Mouse (Mus musculus) ES-E14 (cell line): ENCODE results near the gene Zdhhc24. TPM values are rescaled to one million over a fixed set of nuclear protein-coding genes. Genes with fewer than 3 reads are reported as not detected.

Experiments used
- DNase-seq: peaks from one replicate; pipeline ENCODE4 v3.0.0-alpha.2; 2013; ENCODE audit warnings: low read depth, low spot score
- H3K27ac ChIP-seq: 2 replicates; pipeline ENCODE4 v1.5.1; 2012; ENCODE audit warnings: low read depth, mild to moderate bottlenecking, low read length, moderate library complexity, mixed read lengths; ENCODE audit not compliant: poor library complexity, insufficient read depth, severe bottlenecking
- H3K36me3 ChIP-seq: 2 replicates; pipeline ENCODE4 v1.6.1; 2012; ENCODE audit warnings: mild to moderate bottlenecking, low read length, moderate library complexity, mixed read lengths; ENCODE audit not compliant: control insufficient read depth, poor library complexity, insufficient read depth, severe bottlenecking
- H3K4me1 ChIP-seq, 2 experiments: fragments of 150-350 bp in 1 of 2; sonication (generic) in 1 of 2; 2 replicates each; pipeline ENCODE4 v1.6.1; 2012; ENCODE audit warnings: low read length in 2 of 2, mild to moderate bottlenecking in 1 of 2, mixed read lengths in 1 of 2; ENCODE audit not compliant: control insufficient read depth in 2 of 2, insufficient read depth in 2 of 2, poor library complexity in 1 of 2
- H3K4me3 ChIP-seq, 2 experiments: fragments of 150-350 bp in 1 of 2; sonication (generic) in 1 of 2; 2 replicates each; pipeline ENCODE4 v1.5.1; 2012; ENCODE audit warnings: low read length in 2 of 2, low read depth in 1 of 2, mild to moderate bottlenecking in 1 of 2, mixed read lengths in 1 of 2; ENCODE audit not compliant: insufficient read depth in 1 of 2, poor library complexity in 1 of 2, severe bottlenecking in 1 of 2
- H3K9ac ChIP-seq: 2 replicates; pipeline ENCODE4 v1.6.1; 2012; ENCODE audit warnings: low read depth, mild to moderate bottlenecking, low read length, mixed read lengths; ENCODE audit not compliant: poor library complexity, insufficient read depth, severe bottlenecking
- H3K9me3 ChIP-seq: fragments of 150-350 bp; sonication (generic); 2 replicates; pipeline ENCODE4 v1.6.1; 2012; ENCODE audit warnings: low read depth, mild to moderate bottlenecking, low read length; ENCODE audit not compliant: control insufficient read depth, insufficient read depth
- CHD2 ChIP-seq: IDR thresholded peaks from 2 replicates; pipeline ENCODE4 v1.6.1; 2014; ENCODE audit warnings: mild to moderate bottlenecking, low read depth, low read length, inconsistent platforms
- HCFC1 ChIP-seq: IDR thresholded peaks from 2 replicates; pipeline ENCODE4 v1.6.1; 2012; ENCODE audit warnings: low read length, inconsistent platforms, borderline replicate concordance; ENCODE audit not compliant: insufficient read depth
- MAFK ChIP-seq: IDR thresholded peaks from 2 replicates; pipeline ENCODE4 v1.6.1; 2014; ENCODE audit warnings: mild to moderate bottlenecking, low read depth, low read length, inconsistent platforms; ENCODE audit not compliant: insufficient read depth
- ZC3H11A ChIP-seq: IDR thresholded peaks from 2 replicates; pipeline ENCODE4 v1.6.1; 2012; ENCODE audit warnings: low read depth, mild to moderate bottlenecking, inconsistent platforms, low read length, borderline replicate concordance
- ZNF384 ChIP-seq: IDR thresholded peaks from 2 replicates; pipeline ENCODE4 v1.6.1; 2012; ENCODE audit warnings: low read depth, low read length, inconsistent platforms
- in situ Hi-C, 2 experiments: fragments of 600-800 bp; cut with MboI; formaldehyde crosslinking; loops; one replicate each; pipeline ENCODE4 v1.15.1; 2025; ENCODE audit warnings: low sequenced_read_pairs in 2 of 2, inconsistent platforms in 1 of 2; ENCODE audit not compliant: unreplicated experiment in 2 of 2
- total RNA-seq: library from RNA; depleted of rRNA; stranded (reverse); fragments of 300-350 nt; gene quantifications from 2 replicates; pipeline ENCODE4 v1.2.3, GENCODE M21; 2012

The Zdhhc24 gene
- total RNA-seq, 1 experiment, result 12.4 TPM

- no peak overlapping the region for H3K27ac ChIP-seq
- H3K9ac ChIP-seq, result peak overlapping the region; percentile 55; the same call in 1 of the 2 replicates
- DNase-seq, result no peak
- H3K9me3 ChIP-seq, result no peaks in the 10 kb centered on the region
- peak overlapping the region; percentile 92 to 99 for H3K4me3 ChIP-seq
- TF ChIP-seq HCFC1, result no peak
- no peak for TF ChIP-seq MAFK
- TF ChIP-seq ZNF384, result no peak
- no peak for TF ChIP-seq CHD2
- TF ChIP-seq ZC3H11A, result no peak
- peaks cover 2 to 22% of the 10 kb centered on the region in 2 experiments; a peak in 3 of 4 replicates for H3K4me1 ChIP-seq
- H3K36me3 ChIP-seq, result peaks cover 4% of the 10 kb centered on the region; the same call in 1 of the 2 replicates
- in situ Hi-C loops, result no loop called here
Observed at GRCm38 (mm10) chr19:4879324-4879703, 846 bp downstream of the Zdhhc24 start.

GRCm38 (mm10) chr19:4883961-4884360 is 5.5 kb downstream of the Zdhhc24 start:
- Histone ChIP-seq H3K9me3 (no peaks in the 10 kb centered on the region), H3K36me3 (peaks cover 4% of the 10 kb centered on the region; the same call in 1 of the 2 replicates), H3K9ac (no peak overlapping the region), H3K27ac (no peak overlapping the region), H3K4me3 (no peak overlapping the region), H3K4me1 (peaks cover 0 to 6% of the 10 kb centered on the region in 2 experiments; a peak in 2 of 4 replicates)
- in situ Hi-C loops, result no loop called here
- TF ChIP-seq MAFK, result no peak
- TF ChIP-seq HCFC1, result no peak
- no peak for TF ChIP-seq ZNF384
- no peak for TF ChIP-seq CHD2
- no peak for TF ChIP-seq ZC3H11A
- DNase-seq, result no peak

- no peak overlapping the region for H3K9ac ChIP-seq
- in situ Hi-C loops, result no loop called here
- no peak for DNase-seq
Observed at GRCm38 (mm10) chr19:4889791-4890190, 11.3 kb downstream of the Zdhhc24 start.

GRCm38 (mm10) chr19:4891798-4892197 is 13.3 kb downstream of the Zdhhc24 start:
- DNase-seq, result no peak
- Histone ChIP-seq H3K36me3 (peaks cover 3% of the 10 kb centered on the region; the same call in 1 of the 2 replicates), H3K9ac (no peak overlapping the region), H3K4me1 (peaks cover 3 to 10% of the 10 kb centered on the region in 2 experiments; a peak in 2 of 4 replicates), H3K27ac (no peak overlapping the region), H3K9me3 (no peaks in the 10 kb centered on the region), H3K4me3 (no peak overlapping the region)
- in situ Hi-C loops, result no loop called here
- TF ChIP-seq CHD2 (no peak), ZNF384 (no peak), MAFK (no peak), ZC3H11A (no peak)

More at GRCm38 (mm10) chr19:4889791-4890190, 11.3 kb downstream of the Zdhhc24 start:
- Histone ChIP-seq H3K27ac (no peak overlapping the region), H3K4me1 (0 out of 4 replicates have a peak, but pooled peaks cover 0 to under 1% of the 10 kb centered on the region in 2 experiments), H3K9me3 (no peaks in the 10 kb centered on the region), H3K36me3 (peaks cover 3% of the 10 kb centered on the region; the same call in 1 of the 2 replicates), H3K4me3 (no peak overlapping the region)
- no peak for TF ChIP-seq MAFK
- TF ChIP-seq HCFC1, result no peak
- TF ChIP-seq CHD2, result no peak
- TF ChIP-seq ZNF384, result no peak
- no peak for TF ChIP-seq ZC3H11A

GRCm38 (mm10) chr19:4896780-4897520 is 18.5 kb downstream of the Zdhhc24 start:
- H3K36me3 ChIP-seq, result no peaks in the 10 kb centered on the region
- peak; percentile 69 for DNase-seq
- TF ChIP-seq HCFC1, result no peak
- no peak for TF ChIP-seq ZNF384
- TF ChIP-seq CHD2, result no peak
- no peak for TF ChIP-seq MAFK
- no peak for TF ChIP-seq ZC3H11A
- in situ Hi-C loops, result no loop called here
- peak overlapping the region; percentile 35 to 43; a peak in 3 of 4 replicates for H3K4me3 ChIP-seq
- peak overlapping the region; percentile 42 for H3K9ac ChIP-seq
- peaks cover 10 to 18% of the 10 kb centered on the region in 2 experiments; a peak in 3 of 4 replicates for H3K4me1 ChIP-seq
- no peaks in the 10 kb centered on the region for H3K9me3 ChIP-seq
- peak overlapping the region; percentile 51; the same call in 1 of the 2 replicates for H3K27ac ChIP-seq
